Mouse (Mus musculus): ENCODE measurements at regions not wholly inside any gene's neighbourhood (a gene's known extent, or its start where the extent isn't known, plus 50 kb on each side); places are given as distances from the start of the nearest gene placed in this dataset.

DNA sequence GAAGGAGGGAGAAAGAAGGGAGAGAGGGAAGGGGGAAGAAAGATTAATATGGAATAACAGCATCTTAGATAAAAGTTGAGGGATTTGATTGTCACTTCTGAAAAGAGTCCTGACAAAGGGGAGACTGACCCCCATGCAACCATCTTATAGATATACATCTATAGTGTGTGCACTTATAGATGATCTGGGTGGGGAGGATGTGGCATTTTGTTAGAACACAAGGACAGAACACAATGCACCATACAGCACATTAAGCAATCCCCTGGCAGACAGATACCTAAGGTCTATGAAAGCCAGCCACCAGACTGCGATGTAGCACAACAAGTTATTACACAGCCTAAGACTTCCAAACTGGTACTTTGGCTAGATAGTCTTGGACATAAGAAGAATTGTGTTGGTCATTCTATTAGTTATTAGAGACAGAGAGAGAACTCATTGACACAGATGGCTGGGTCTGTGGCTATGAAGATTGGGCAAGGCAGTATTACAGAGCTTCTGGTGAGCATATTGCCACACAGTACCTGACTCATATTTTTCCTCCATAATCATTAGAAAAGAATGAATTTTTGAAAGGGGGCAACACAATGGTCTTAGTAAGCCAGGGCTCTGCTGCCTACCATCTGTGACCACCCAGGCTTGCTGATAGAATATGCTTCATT is 126.3 kb upstream of the Itgb1 start:
- no peak overlapping the region for H3K4me3 ChIP-seq (replicated peaks; ENCODE audit: insufficient read depth, low read depth, low read length)
- no peak for DNase-seq
- no peaks in the 10 kb centered on the region for H3K4me1 ChIP-seq (ENCODE audit: control insufficient read depth, insufficient read depth, low read length)
- WGBS = 96% methylated on average over 1 of the region's 1 CpGs
- no peaks in the 10 kb centered on the region for H3K27me3 ChIP-seq (ENCODE audit: control insufficient read depth, insufficient read depth, low read length)
- TF ChIP-seq POLR2A (IDR thresholded peaks at IDR 0.05; ENCODE audit: borderline replicate concordance, insufficient read depth, low read length) (no peak), CTCF (IDR thresholded peaks at IDR 0.05; ENCODE audit: borderline replicate concordance, insufficient read depth, low read depth, low read length) (no peak)
- no peak overlapping the region for H3K27ac ChIP-seq (ENCODE audit: insufficient read depth, low read length)

DNA sequence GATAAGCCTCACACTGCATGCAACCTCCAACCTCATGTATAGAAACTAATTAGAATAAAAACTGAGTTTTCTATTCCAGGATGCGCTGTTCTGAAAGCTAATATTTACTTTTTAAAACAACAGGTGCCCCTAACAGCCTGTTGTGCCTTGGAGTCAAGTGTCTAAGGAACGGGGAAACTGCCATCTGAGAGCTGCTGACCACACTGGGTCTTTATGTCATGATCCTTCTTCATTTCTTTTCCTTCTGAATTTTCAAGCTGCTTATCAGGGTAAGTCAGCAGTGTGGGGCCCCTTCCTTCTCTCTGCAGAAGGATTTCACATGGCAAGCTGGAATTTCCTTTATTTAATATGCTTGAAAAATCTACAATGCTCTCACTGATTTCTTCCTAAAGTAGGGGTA is 125.0 kb upstream of the Itgb1 start:
- no peaks in the 10 kb centered on the region for H3K27me3 ChIP-seq (ENCODE audit: control insufficient read depth, insufficient read depth, low read length)
- no peak for DNase-seq
- 79% methylated on average over 2 of the region's 2 CpGs for WGBS
- no peak overlapping the region for H3K27ac ChIP-seq (ENCODE audit: insufficient read depth, low read length)
- no peaks in the 10 kb centered on the region for H3K4me1 ChIP-seq (ENCODE audit: control insufficient read depth, insufficient read depth, low read length)
- H3K4me3 ChIP-seq (replicated peaks; ENCODE audit: insufficient read depth, low read depth, low read length) = no peak overlapping the region
- TF ChIP-seq POLR2A (IDR thresholded peaks at IDR 0.05; ENCODE audit: borderline replicate concordance, insufficient read depth, low read length) (no peak), CTCF (IDR thresholded peaks at IDR 0.05; ENCODE audit: borderline replicate concordance, insufficient read depth, low read depth, low read length) (no peak)

DNA sequence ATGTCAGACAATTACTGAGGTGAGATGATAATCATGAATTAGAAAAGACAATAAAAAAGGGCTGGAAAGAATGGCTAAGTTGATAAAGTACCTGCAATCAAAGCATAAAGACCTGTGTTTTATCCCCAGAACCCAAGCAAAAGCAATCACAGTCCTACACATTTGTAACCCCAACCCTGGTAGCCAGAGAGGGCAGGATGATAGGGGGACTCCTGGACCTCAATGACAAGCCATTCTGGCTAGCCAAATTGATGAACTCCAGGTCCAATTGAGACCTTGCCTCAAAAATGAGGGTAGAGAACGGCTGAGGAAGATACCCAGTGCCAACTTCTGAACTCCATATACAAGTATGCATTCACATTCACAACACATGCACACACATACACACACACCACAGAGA is 124.4 kb upstream of the Itgb1 start:
- Histone ChIP-seq H3K4me3 (replicated peaks; ENCODE audit: insufficient read depth, low read depth, low read length) (no peak overlapping the region), H3K4me1 (ENCODE audit: control insufficient read depth, insufficient read depth, low read length) (no peaks in the 10 kb centered on the region), H3K27ac (ENCODE audit: insufficient read depth, low read length) (no peak overlapping the region), H3K27me3 (ENCODE audit: control insufficient read depth, insufficient read depth, low read length) (no peaks in the 10 kb centered on the region)
- WGBS = 93% methylated on average over 1 of the region's 1 CpGs
- DNase-seq = no peak
- no peak for TF ChIP-seq CTCF (IDR thresholded peaks at IDR 0.05; ENCODE audit: borderline replicate concordance, insufficient read depth, low read depth, low read length)
- no peak for TF ChIP-seq POLR2A (IDR thresholded peaks at IDR 0.05; ENCODE audit: borderline replicate concordance, insufficient read depth, low read length)

DNA sequence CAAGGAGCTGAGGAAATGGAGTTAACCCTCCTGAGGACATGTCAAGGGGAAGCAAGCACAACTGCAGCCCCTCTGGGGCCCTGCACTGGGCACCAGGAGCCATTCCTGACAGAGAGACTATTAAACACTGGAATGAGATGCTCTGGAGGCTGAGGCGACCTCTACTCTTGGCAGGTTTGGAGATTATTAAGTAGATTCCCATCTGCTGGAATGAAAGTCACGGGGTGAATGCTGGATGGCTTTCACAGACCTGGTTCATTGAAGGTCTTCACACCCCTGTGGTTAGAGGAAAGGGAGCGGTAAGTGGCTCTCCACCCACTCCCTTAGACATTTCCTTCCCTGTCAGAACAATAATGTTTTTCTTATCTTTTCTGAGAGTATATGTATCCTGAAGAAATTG is 122.8 kb upstream of the Itgb1 start:
- Histone ChIP-seq H3K27me3 (ENCODE audit: control insufficient read depth, insufficient read depth, low read length) (no peaks in the 10 kb centered on the region), H3K27ac (ENCODE audit: insufficient read depth, low read length) (no peak overlapping the region), H3K4me3 (replicated peaks; ENCODE audit: insufficient read depth, low read depth, low read length) (no peak overlapping the region), H3K4me1 (ENCODE audit: control insufficient read depth, insufficient read depth, low read length) (no peaks in the 10 kb centered on the region)
- TF ChIP-seq POLR2A (IDR thresholded peaks at IDR 0.05; ENCODE audit: borderline replicate concordance, insufficient read depth, low read length) = no peak
- no peak for TF ChIP-seq CTCF (IDR thresholded peaks at IDR 0.05; ENCODE audit: borderline replicate concordance, insufficient read depth, low read depth, low read length)
- 29% methylated on average over 3 of the region's 3 CpGs for WGBS
- DNase-seq = no peak

DNA sequence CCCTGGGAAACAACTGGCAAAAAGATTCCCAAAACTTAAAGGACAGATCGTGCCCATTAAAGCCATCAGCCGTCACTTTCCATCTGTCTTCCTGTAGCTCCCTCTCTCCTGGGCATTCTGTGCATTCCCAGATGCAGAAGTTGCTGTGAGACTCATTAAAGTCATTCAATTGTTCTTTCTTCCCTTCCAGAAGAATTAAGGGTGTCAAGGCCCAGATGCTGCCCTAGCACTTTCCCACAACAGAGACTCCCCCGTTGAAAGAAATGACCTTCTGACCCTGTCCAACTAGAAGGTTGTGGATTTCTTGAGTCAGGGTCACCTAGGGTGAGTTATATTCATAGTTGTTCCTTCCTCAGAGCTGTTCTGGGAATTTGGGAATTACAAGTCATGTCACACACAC is 121.7 kb upstream of the Itgb1 start:
- TF ChIP-seq POLR2A (IDR thresholded peaks at IDR 0.05; ENCODE audit: borderline replicate concordance, insufficient read depth, low read length) = no peak
- no peak for TF ChIP-seq CTCF (IDR thresholded peaks at IDR 0.05; ENCODE audit: borderline replicate concordance, insufficient read depth, low read depth, low read length)
- Histone ChIP-seq H3K27me3 (ENCODE audit: control insufficient read depth, insufficient read depth, low read length) (no peaks in the 10 kb centered on the region), H3K4me3 (replicated peaks; ENCODE audit: insufficient read depth, low read depth, low read length) (no peak overlapping the region), H3K4me1 (ENCODE audit: control insufficient read depth, insufficient read depth, low read length) (no peaks in the 10 kb centered on the region), H3K27ac (ENCODE audit: insufficient read depth, low read length) (no peak overlapping the region)
- WGBS = 43% methylated on average over 3 of the region's 3 CpGs
- no peak for DNase-seq

DNA sequence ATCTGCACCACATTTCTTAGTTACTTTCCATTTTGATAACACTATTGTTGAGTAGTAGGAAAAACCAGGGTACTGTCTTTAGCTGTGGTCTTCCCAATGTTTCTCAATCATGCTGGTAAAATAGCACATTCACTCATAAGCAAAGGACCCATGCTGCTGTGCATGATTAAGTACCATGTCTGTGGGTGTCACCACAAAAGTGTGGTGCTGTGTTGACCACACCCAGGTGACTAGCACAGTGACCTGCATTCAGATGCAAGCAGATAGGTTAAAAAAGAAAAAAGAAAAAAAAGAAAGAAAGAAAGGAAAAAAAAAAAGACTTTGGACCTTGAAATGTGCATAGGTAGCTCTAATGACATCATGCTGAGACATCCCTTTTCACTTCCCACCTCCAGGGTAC is 113.2 kb upstream of the Itgb1 start:
- no peak for DNase-seq
- no peaks in the 10 kb centered on the region for H3K27me3 ChIP-seq (ENCODE audit: control insufficient read depth, insufficient read depth, low read length)
- no peaks in the 10 kb centered on the region for H3K4me1 ChIP-seq (ENCODE audit: control insufficient read depth, insufficient read depth, low read length)
- no peak overlapping the region for H3K4me3 ChIP-seq (replicated peaks; ENCODE audit: insufficient read depth, low read depth, low read length)
- no peak for TF ChIP-seq CTCF (IDR thresholded peaks at IDR 0.05; ENCODE audit: borderline replicate concordance, insufficient read depth, low read depth, low read length)
- no peak for TF ChIP-seq POLR2A (IDR thresholded peaks at IDR 0.05; ENCODE audit: borderline replicate concordance, insufficient read depth, low read length)
- H3K27ac ChIP-seq (ENCODE audit: insufficient read depth, low read length) = no peak overlapping the region

DNA sequence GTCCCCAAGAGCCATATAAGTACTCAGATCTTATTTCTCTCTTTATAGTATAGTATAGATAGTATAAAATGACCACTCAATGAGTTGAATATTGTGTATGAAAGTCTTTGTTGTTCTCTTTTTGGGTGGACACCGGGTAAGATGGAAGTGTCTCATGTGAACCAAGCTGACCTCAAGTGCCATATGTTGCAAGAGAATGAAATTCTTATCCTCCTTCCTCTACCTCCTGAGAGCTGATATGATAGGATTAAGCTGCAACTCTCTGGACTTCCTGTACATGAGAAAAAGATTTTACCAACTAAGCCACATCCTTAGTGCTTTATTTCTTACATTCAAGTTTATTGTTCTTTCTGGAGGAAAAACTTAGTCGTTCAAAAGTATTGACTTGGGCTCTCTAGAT is 91.3 kb upstream of the Itgb1 start:
- Histone ChIP-seq H3K4me1 (ENCODE audit: control insufficient read depth, insufficient read depth, low read length) (no peaks in the 10 kb centered on the region), H3K27ac (ENCODE audit: insufficient read depth, low read length) (no peak overlapping the region), H3K27me3 (ENCODE audit: control insufficient read depth, insufficient read depth, low read length) (no peaks in the 10 kb centered on the region), H3K4me3 (replicated peaks; ENCODE audit: insufficient read depth, low read depth, low read length) (no peak overlapping the region)
- no peak for DNase-seq
- TF ChIP-seq POLR2A (IDR thresholded peaks at IDR 0.05; ENCODE audit: borderline replicate concordance, insufficient read depth, low read length) (no peak), CTCF (IDR thresholded peaks at IDR 0.05; ENCODE audit: borderline replicate concordance, insufficient read depth, low read depth, low read length) (no peak)
- 79% methylated on average over 2 of the region's 2 CpGs for WGBS

DNA sequence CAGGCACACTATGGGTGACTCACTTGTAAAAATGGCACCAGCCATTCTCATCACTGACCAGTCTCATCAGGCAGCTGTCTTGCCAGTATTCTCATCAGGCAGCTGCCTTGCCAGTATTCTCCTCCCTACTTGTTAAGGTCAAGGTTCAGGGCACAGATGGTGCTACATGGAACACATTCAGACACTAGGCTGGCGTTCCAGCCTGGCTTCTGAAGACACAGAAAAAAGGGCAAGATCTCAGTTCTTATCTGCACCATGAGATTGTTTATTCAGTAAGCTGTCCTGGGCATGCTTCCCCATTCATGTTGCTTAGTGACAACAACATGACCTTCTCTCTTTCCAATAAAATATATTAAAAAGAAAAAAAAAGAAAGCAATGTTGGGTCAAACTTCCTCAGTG is 90.7 kb upstream of the Itgb1 start:
- H3K27ac ChIP-seq (ENCODE audit: insufficient read depth, low read length) = no peak overlapping the region
- H3K4me3 ChIP-seq (replicated peaks; ENCODE audit: insufficient read depth, low read depth, low read length) = no peak overlapping the region
- no peaks in the 10 kb centered on the region for H3K27me3 ChIP-seq (ENCODE audit: control insufficient read depth, insufficient read depth, low read length)
- 31% methylated on average over 1 of the region's 1 CpGs for WGBS
- TF ChIP-seq CTCF (IDR thresholded peaks at IDR 0.05; ENCODE audit: borderline replicate concordance, insufficient read depth, low read depth, low read length) (no peak), POLR2A (IDR thresholded peaks at IDR 0.05; ENCODE audit: borderline replicate concordance, insufficient read depth, low read length) (no peak)
- DNase-seq = no peak
- no peaks in the 10 kb centered on the region for H3K4me1 ChIP-seq (ENCODE audit: control insufficient read depth, insufficient read depth, low read length)

Measured in cerebellum, adult 2 months (tissue).